Mouse (Mus musculus) cerebellum, postnatal 10 days (tissue): ENCODE results near the gene Crx.
A peak's percentile ranks its signal among the peaks of the same experiment; 100 is the strongest.
"Not testable (repeated sequence)": the region's sequence is repeated elsewhere in the genome, so short reads cannot be mapped to it uniquely, and the experiment has no call there.

Source experiments
- DNase-seq, 2 experiments: peaks; one replicate each; pipeline ENCODE4 v3.0.0; 2021; ENCODE audit warnings: mixed read lengths in 2 of 2

Crx gene

DNA sequence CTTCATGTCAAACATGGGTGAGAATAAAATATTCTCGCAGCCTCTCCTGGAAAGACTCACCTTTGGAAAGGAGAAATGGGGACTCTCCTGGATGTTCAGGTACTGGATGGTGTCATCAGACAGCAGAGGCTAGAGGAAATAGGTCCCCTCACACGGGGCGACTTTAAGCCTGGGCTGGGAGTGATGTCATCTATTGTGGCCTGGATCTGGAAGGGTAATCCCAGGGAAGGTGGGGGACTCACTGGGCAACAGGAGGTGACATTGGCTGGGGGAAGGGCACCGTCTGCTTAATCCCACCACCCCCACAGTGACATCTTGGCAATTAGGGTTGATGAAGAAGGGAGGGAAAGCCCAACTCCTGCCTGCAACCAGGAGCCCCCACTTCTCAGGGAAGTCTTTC lies at the start of gene Crx:
Gene Crx, minus strand, starts transcription at position 213 of the 400 bp plus-strand sequence.
- no peak for DNase-seq

DNA sequence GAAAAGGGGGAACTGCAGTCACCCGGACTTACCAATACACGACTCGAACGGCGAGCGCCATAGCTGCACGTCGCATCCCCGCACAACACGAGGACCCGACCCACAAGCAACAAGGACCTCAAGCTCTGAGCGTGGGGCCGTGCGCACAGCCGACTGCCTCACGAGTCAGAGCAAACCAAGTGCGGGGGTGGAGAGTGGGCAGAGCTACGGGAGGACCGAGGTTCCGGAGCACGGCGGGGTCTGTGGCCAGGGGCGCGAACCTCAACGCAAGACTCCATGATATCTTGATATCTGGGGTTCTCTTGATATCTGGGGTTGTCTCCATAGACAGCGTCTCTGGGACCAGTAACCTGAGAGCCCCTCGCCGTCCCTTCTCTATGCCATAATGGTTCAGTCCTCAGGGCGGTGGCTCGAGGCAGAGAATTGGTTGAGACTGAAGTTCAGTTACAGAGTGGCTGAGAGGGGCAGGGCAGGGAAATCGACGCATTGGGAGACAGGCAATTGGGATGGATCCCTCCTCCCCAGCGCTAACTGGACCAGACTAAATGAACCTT lies 42.5 kb upstream of the Crx start, which contains the start of gene Selenow:
Gene Selenow, minus strand, starts transcription at position 183 of the 554 bp plus-strand sequence.
- DNase-seq, result peak; percentile 95 to 96

DNA sequence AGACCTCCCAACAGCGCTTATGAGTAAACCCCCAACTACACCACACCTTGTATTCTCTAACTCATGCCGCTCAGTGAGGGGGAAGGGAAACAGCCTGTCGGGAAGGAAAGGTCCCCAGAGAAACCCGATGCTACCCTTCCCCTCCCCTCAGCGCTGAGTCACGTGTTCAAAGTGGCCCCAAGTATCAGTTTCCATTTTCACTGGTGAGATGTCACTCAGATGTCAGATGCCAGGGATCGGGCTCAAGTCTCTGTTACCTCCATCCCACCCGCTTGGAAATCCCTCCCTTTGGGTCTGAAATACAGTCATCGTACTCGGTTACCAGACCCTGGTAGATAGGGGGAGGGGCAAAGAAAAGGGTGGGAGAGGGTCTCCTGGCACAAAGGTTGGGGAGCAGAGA lies 42.0 kb upstream of the Crx start:
- no peak for DNase-seq

DNA sequence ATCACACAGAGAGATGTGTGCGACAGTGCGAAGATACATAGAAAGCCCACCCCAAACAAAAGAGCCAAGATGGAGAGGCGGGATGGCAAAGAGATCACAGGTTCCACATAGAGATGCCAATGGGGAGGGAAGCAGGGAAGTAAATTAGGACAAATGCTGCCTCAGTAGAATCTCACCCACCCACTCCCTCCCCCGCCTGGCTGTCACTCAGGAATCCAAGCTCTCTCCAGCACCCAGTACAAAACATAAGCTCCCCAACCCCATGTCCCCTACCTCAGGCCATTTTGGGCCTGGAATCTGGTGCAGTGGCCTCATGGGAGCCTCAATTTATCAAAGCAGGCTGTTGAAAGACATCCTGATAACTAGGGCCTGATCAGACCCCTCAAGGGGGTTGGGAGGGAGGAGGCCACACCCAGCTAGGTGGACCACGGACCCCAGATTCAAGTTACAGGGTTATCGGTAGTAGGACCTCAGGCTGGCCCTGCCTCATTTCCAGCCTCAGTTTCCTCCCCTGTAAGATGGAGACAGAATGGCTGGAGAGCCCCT lies 41.0 kb upstream of the Crx start:
- no peak for DNase-seq

DNA sequence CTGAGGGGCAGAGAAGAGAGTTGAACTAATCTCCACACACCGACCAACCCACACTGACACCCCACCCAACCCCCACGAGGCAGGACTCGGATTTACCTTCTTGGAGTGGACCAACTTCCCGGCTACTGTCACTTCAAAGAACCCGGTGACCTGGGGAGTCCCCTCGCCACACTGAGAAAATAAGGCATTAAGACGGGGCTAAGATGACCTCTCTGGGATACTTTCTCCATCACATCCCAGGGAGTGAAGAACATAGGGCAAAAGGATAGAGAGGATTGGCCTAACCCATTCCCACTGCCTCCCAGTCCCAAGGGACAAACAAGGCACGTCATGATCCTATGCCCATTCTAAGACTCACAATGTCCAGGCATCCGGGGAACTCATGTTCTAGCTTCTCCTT lies 40.2 kb upstream of the Crx start:
- DNase-seq, result no peak

DNA sequence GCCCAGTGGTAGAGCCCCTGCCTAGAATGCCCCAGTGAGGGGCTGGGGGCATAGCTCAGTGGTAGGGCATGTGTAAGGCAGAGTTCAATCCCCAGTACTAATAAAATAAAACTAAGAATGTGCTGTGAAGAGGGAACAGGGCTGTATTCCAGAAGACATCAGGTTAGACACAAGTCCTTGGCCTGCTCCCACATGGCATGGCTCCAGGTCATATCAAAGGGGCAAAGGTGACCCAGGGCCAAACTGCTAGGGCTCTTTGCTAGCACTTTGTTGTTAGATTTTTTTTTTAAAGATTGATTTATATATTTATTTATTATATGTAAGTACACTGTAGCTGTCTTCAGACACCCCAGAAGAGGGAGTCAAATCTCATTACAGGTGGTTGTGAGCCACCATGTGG lies 38.6 kb upstream of the Crx start:
- peak; percentile 51 to 55 for DNase-seq

DNA sequence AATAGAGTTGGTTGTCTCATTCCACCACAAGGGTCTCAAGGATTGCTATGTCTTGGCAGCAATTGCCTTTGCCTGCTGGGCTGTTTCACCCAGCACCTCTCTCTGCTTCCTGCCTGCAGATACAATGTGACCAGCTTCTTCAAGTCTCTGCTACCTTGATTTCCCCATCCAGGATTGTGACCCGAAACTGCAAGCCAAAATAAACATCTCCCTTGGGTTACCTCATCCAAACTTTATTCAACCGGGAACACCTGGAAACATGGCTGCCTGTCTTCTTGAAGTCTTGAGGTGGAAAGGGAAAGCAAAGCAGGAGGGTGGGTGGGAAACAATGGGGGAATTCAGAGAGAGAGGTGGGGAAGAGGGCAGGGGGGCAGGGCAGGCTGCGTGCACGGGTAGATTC lies 37.2 kb upstream of the Crx start:
- no peak for DNase-seq

DNA sequence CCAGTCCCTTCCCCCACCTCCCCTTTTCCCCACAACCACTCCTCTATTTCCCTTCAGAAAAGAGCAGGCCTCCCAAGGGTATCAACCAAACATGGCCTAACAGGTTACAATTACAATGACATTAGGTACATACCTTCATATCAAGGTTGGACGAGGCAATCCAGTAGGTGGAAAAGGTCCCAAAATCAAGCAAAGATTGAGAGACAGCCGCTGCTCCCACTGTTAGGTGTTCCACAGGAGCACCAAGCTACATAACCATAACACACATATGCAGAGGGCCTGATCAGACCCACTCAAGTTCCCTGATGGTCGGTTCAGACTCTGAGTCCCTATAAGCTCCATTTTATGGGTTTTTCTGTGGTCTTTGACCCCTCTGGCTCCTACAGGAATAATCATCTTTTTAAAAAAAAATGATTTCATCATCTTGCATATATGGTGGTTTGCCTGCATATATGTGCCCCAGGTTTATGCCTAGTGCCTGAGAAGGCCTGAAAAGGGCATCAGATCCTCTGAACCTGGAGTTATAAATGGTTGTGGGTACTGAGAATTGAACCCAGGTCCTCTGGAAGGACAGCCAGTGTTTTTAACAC lies 36.5 kb upstream of the Crx start:
- DNase-seq, result no peak

DNA sequence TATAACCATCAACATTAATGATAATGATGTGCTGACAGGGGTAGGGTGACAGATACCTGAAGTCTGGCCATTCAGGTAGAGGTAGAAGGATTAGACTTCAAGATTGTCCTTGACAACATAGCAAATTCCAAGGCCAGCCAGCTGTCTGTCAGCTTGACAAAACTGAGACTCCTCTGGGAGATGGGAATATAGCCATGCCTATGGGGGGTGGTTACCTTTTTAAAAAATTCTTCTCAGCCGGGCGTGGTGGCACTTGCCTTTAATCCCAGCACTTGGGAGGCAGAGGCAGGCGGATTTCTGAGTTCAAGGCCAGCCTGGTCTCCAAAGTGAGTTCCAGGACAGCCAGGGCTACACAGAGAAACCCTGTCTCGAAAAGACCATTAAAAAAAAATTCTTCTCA lies 35.9 kb upstream of the Crx start:
- not testable (repeated sequence) for DNase-seq

DNA sequence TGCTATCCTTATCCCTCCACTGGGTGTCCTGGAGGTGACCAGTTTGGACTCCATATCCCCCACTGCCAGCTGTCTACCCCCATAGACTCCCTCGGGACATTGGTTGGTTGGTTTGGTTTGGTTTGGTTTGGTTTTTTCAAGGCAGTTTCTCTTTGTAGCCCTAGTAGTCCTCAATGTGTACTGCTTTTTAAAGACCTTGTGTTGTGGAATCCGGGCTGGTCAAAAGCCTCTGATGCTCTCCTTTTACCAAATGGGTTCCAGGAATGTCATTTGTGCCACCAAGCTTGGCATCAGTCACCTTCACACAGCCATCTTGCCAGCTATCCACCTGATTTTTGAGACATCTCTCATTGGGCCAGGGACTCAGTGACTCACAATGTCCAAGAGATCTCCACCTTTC lies 35.0 kb upstream of the Crx start:
- no peak for DNase-seq

DNA sequence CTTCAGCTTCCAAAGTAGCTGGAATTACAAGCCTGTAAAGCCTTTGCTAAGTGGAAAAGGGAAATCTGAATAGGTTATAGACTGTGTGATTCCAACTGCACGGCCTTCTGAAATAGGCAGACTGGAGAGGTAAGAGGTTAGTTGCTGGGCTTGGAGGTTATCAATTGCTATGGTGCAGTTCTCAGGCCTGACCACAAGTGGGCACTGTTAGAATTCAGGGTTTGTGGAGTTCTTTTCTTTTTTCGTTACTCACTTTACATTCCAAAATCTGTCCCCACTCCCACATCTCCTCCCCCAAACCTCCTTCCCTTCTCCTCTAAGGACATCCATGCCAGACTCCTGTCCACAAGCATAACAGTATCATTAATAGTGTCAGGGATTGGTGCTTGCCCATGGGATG lies 34.5 kb upstream of the Crx start:
- peak; percentile 54 to 64 for DNase-seq

DNA sequence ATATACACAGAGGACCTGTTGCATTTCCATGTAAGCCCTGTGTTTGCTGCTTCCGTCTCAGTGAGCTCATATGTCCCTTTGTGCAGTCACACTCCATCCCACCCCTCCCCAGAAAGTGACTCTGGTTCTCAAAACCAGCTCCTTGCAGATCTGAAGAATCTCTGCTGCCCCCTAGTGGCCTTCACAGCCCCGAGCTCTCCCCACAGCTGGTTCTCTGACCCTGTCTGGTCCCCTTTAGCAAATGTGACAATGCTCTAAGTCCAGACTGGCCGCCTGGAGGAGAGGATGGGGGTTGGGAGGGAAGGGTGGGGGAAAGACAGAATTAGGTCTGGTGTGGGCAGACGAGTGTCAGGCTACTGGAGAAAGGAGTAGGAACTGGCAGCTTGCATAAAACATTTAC lies 32.4 kb upstream of the Crx start:
- peak; percentile 87 to 91 for DNase-seq

DNA sequence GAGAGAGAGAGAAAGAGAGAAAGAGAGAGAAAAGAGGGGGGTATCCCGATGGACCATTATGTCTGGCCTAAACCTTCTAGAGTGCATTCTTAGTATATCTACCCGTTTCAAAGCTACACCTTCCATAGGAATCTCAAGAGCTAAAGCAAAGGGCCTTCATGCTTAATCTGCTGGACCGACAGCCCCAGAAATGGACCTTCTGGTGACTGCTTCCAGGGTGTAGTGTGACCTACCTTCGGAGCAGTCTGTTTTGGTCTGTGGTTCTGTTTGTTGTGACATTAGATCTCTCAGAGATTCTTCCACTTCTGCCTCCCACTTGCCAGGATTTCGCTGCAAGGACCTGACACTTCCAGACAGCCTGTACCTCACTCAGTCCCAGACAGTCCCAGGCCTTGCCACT lies 30.8 kb upstream of the Crx start:
- DNase-seq, result no peak

DNA sequence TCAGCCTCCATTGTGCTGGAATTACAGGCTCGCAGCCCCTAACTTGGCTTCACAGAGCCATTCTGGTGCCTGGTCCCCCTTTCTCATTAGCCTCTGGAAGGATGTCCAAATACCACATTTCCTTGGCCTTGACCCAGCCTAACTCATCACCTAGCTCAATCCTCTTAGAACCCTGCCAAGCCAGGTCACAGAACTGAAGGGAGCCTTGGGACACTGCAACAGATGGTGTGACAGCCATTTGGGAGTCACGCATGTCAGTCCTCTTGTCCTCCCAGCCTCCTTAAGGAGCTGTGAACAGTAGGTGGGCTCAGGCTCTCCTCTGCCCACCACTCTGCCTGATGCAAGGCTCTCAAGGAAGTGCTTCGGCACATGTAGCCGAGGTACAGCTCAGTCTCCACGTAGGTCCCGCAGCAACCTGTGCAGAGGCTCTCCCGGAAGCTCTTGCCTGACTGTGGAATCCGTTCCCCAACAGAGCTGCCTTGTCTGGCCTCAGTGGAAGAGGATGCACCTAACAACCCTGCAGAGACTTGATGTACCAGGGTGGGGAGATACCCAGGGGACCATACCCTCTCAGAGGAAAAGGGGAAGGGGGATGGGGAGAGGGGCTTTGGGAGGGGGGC lies 28.3 kb upstream of the Crx start:
- DNase-seq, result no peak

DNA sequence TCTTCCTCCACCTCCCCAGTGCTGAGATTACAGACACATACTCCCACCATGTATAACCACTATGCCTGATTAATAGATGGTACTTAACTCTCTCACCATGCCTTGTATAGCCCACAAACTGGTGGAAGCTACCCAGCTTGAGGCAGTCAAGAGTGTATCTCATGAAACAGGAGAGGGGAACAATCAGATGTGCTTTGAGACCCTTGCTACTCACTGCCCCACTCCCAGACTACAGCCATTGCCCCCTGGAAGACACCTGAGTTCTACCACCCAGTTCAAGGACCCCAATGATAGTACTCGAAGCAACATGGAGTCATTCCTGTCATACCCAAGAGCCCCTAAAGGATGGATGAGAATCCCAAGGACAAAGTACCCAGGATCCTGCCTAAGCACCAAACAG lies 26.8 kb upstream of the Crx start:
- DNase-seq, result no peak

DNA sequence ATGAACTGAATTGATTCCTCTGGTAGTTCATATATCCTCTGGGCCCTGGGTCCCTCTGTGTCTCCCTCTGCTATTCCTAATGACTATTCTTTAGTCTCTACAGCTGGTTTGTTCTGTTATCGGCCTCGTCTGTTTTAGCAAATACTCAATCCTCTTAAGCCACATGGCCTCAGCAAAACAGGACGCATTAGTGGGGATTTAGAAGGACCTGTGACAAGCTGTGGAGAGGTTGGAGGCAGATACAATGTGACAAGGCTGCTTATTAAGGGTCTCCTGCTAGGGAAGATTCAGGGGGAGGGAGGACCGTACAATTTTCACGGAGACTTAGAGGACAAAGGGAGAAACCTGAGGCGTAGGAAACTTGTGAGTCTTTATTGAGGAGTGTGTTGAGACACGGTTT lies 26.1 kb upstream of the Crx start:
- no peak for DNase-seq

DNA sequence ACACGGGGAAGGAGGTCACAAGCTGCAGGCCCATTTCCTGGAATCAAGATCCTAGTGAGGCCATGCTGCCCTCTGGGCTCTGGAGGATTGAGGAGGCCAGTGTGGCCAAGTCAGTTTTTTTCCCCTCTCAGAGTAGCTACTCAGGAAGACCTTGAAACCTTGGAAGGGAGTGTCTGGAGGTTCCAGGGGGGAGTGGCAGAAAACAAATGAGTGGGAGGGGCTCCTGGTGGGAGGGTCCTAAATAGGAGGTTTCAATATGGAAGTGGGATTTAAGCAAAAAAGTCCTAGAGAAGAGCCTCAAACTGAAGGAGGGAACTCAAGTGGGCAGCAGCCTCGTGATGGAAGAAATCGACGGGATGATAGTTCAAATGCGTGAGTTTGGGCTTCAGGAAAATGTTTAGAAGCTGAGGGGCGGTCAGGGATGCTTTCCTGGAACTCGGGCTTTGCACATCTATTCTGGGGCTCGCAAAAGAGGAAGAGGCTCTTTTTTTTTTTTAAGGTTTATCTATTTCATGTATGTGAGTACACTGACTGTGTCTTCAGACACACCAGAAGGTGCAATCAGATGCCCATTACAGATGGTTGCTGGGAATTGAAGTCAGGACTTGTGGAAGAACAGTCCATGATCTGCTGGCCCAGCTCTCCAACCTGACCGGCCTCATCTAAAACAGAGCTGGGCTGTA lies 21.7 kb upstream of the Crx start:
- DNase-seq, result no peak

DNA sequence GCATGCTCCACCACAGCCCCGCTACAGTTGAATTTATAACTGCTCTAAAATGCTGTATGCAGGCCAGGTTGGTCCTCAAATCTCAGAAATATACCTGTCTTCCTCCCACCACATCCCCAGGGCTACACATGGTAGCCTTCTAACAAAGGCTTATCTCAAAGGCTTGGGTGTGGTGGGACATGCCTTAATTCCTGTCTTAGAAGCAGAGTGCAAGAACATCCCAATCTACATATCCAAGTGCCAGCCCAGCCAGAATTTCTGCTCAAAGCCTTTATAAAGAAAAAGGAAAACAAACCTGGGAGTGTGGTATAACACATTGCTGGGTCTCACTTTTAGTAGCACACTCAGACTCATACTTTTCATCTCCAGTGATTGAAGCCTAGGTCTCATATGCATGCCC lies 14.5 kb upstream of the Crx start:
- no peak for DNase-seq

DNA sequence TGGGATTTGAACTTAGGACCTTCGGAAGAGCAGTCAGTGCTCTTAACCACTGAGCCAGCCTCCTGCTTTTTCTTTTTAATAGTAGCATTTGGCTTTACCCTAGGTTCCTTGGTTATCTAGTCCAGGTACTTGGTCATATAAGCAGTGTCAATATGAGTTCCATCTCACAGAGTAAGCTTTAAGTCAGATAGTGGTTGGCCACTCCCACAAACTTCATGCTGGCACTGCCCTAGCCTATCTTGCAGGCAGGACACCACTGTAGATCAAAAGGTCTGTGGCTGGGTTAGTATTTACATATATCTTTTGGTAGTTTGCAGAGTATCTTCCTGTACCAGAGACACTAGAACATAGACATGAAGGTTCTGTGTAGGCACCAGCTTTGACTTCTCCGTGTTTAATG lies 4.4 kb upstream of the Crx start:
- DNase-seq, result no peak

DNA sequence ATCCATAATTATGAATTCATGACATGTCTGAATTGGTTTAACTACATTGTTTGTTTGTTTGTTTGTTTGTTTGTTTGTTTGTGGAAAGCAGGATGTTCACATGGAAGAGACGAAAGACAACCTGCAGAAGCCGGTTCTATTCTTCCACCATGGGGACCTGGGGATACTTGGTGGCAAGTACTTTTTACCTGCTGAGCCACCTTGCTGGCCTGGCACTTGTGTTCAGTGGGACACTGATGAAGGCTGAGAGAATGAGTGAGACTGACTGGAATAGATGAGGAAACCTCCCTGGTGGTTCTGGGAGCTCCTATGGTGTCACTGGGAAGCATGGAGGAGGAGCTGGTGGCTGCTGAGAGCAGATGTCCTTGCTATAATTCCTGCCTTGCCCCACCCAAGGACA lies 2.5 kb upstream of the Crx start, which contains the start of gene Crxos:
Gene Crxos, plus strand, starts transcription at position 301 of the 400 bp plus-strand sequence.
- no peak for DNase-seq

DNA sequence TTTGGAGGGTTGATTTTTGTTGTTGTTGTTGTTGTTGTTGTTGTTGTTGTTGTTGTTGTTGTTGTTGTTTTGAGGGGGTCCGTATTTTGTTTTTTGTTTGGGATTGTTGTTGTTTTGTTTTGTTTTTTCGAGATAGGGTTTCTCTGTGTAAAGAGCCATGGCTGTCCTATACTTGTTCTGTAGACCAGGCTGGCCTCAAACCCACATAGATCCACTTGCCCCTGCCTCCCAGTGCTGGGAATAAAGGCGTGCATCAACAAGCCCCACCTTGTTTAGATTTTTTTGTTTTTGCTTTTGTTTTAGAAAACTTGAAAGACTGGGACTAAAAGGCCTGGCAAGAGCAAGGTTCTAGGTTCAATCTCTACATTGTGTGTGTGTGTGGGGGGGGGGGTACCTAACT lies 2.1 kb upstream of the Crx start:
- DNase-seq, result no peak

DNA sequence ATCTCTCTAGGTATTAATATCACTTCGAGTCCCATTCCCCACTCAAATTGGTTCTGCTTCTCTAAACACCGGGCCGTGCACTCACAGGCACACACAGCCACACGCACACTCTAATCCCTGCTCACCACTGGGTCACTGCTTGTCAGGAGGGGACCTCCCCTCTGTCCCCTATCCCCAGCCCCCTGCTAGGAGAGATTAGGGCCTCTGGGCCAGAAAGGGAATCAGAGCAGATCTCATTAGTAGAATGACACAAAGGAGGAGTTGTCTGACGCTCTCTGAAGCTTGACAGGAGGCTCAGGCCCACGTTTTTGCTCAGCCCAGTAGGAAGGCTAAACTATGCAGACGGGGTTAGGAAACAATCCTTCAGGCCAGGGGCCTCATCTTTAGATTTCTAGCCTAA lies 1.6 kb upstream of the Crx start:
- DNase-seq, result no peak

DNA sequence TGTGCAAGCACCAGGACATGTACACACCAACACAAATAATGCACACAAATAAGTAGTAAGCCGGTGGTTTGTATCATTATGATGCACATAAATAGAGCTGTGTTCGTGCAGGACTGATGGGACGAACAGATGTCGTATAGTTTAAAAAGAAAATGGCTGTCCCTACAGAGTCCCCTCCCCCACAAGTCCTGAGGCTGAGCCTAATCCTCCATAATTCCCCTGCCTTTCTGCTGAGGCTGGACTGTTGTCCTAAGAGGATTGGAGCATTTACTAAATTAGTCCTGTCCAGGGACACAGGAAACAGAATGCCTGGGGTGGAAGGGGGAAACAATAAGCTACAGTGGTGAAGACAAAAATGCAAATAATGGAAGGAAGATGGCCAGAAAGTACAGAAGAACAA lies 15.7 kb downstream of the Crx start:
- no peak for DNase-seq

DNA sequence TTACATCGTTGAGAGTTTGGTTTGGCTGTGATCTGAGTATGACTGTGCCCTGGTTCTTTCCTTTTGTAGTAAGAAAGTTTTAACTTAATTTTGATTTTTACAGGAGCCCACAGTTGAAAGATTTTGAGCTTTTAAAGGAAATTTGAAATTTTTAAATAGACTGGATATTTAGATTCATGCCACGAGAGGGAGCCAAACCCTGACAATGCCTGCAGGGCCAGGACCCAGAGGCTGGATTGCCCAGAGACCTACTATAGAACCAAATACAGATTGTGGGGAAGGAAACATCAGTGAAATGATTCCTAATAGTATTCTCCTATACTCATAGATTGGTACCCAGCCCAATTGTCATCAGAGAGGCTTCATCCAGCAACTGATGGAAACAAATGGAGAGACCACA lies 20.1 kb downstream of the Crx start:
- DNase-seq, result peak; percentile 2 to 7
